Mouse (Mus musculus): ENCODE data around the gene Aprt. TPM values are rescaled to one million over a fixed set of nuclear protein-coding genes. Genes with fewer than 3 reads are reported as not detected.

Aprt gene
- polyA plus RNA-seq, 1 experiment: 95.4 TPM

GRCm38 (mm10) chr8:122584981-122585380 lies 8.3 kb upstream of the Aprt start:
- TF ChIP-seq CTCF (IDR thresholded peaks at IDR 0.05; ENCODE audit: control insufficient read depth, insufficient read depth, low read length): no peak
- no peak for TF ChIP-seq POLR2A (IDR thresholded peaks at IDR 0.05; ENCODE audit: borderline replicate concordance, control insufficient read depth, low read depth, low read length)
- no peak overlapping the region for H3K4me3 ChIP-seq (replicated peaks; ENCODE audit: control insufficient read depth, low read depth, low read length)
- no peak overlapping the region for H3K27ac ChIP-seq (ENCODE audit: control insufficient read depth, insufficient read depth, low read depth, low read length, poor library complexity)
- no peaks in the 10 kb centered on the region; the same call in 1 of the 2 replicates for H3K4me1 ChIP-seq (ENCODE audit: control insufficient read depth, insufficient read depth, low read length)
- 84% methylated on average over 9 of the region's 9 CpGs for WGBS

GRCm38 (mm10) chr8:122580926-122581325 lies 4.2 kb upstream of the Aprt start:
- H3K27ac ChIP-seq (ENCODE audit: control insufficient read depth, insufficient read depth, low read depth, low read length, poor library complexity): no peak overlapping the region
- TF ChIP-seq POLR2A (IDR thresholded peaks at IDR 0.05; ENCODE audit: borderline replicate concordance, control insufficient read depth, low read depth, low read length) (no peak), CTCF (IDR thresholded peaks at IDR 0.05; ENCODE audit: control insufficient read depth, insufficient read depth, low read length) (no peak)
- H3K4me1 ChIP-seq (ENCODE audit: control insufficient read depth, insufficient read depth, low read length): no peaks in the 10 kb centered on the region; the same call in 1 of the 2 replicates
- H3K4me3 ChIP-seq (replicated peaks; ENCODE audit: control insufficient read depth, low read depth, low read length): no peak overlapping the region
- 89% methylated on average over 15 of the region's 15 CpGs for WGBS

- H3K4me3 ChIP-seq (replicated peaks; ENCODE audit: control insufficient read depth, low read depth, low read length): no peak overlapping the region
- no peaks in the 10 kb centered on the region; the same call in 1 of the 2 replicates for H3K4me1 ChIP-seq (ENCODE audit: control insufficient read depth, insufficient read depth, low read length)
- 82% methylated on average over 7 of the region's 7 CpGs for WGBS
- TF ChIP-seq CTCF (IDR thresholded peaks at IDR 0.05; ENCODE audit: control insufficient read depth, insufficient read depth, low read length): no peak
- TF ChIP-seq POLR2A (IDR thresholded peaks at IDR 0.05; ENCODE audit: borderline replicate concordance, control insufficient read depth, low read depth, low read length): no peak
- H3K27ac ChIP-seq (ENCODE audit: control insufficient read depth, insufficient read depth, low read depth, low read length, poor library complexity): no peak overlapping the region
These were observed 2.5 kb upstream of the Aprt start for GRCm38 (mm10) chr8:122579196-122579595.

GRCm38 (mm10) chr8:122577116-122577515 lies 407 bp upstream of the Aprt start:
- Histone ChIP-seq H3K4me1 (ENCODE audit: control insufficient read depth, insufficient read depth, low read length) (no peaks in the 10 kb centered on the region; the same call in 1 of the 2 replicates), H3K27ac (ENCODE audit: control insufficient read depth, insufficient read depth, low read depth, low read length, poor library complexity) (no peak overlapping the region)

GRCm38 (mm10) chr8:122575735-122576647 lies 718 bp downstream of the Aprt start:
- Histone ChIP-seq H3K4me1 (ENCODE audit: control insufficient read depth, insufficient read depth, low read length) (no peaks in the 10 kb centered on the region; the same call in 1 of the 2 replicates), H3K4me3 (replicated peaks; ENCODE audit: control insufficient read depth, low read depth, low read length) (peak overlapping the region; percentile 71), H3K27ac (ENCODE audit: control insufficient read depth, insufficient read depth, low read depth, low read length, poor library complexity) (peak overlapping the region; percentile 67)
- TF ChIP-seq POLR2A (IDR thresholded peaks at IDR 0.05; ENCODE audit: borderline replicate concordance, control insufficient read depth, low read depth, low read length) (no peak), CTCF (IDR thresholded peaks at IDR 0.05; ENCODE audit: control insufficient read depth, insufficient read depth, low read length) (no peak)
- 6% methylated on average over 21 of the region's 21 CpGs for WGBS

More at GRCm38 (mm10) chr8:122577116-122577515, 407 bp upstream of the Aprt start:
- WGBS: 62% methylated on average over 10 of the region's 10 CpGs
- TF ChIP-seq CTCF (IDR thresholded peaks at IDR 0.05; ENCODE audit: control insufficient read depth, insufficient read depth, low read length): no peak
- TF ChIP-seq POLR2A (IDR thresholded peaks at IDR 0.05; ENCODE audit: borderline replicate concordance, control insufficient read depth, low read depth, low read length): no peak
- no peak overlapping the region for H3K4me3 ChIP-seq (replicated peaks; ENCODE audit: control insufficient read depth, low read depth, low read length)

GRCm38 (mm10) chr8:122575286-122575685 lies 1.4 kb downstream of the Aprt start:
- H3K27ac ChIP-seq (ENCODE audit: control insufficient read depth, insufficient read depth, low read depth, low read length, poor library complexity): peak overlapping the region; percentile 67
- TF ChIP-seq POLR2A (IDR thresholded peaks at IDR 0.05; ENCODE audit: borderline replicate concordance, control insufficient read depth, low read depth, low read length) (no peak), CTCF (IDR thresholded peaks at IDR 0.05; ENCODE audit: control insufficient read depth, insufficient read depth, low read length) (no peak)
- H3K4me1 ChIP-seq (ENCODE audit: control insufficient read depth, insufficient read depth, low read length): no peaks in the 10 kb centered on the region; the same call in 1 of the 2 replicates
- WGBS: 42% methylated on average over 8 of the region's 8 CpGs
- H3K4me3 ChIP-seq (replicated peaks; ENCODE audit: control insufficient read depth, low read depth, low read length): peak overlapping the region; percentile 71

- Histone ChIP-seq H3K4me3 (replicated peaks; ENCODE audit: control insufficient read depth, low read depth, low read length) (peak overlapping the region; percentile 29), H3K4me1 (ENCODE audit: control insufficient read depth, insufficient read depth, low read length) (no peaks in the 10 kb centered on the region; the same call in 1 of the 2 replicates), H3K27ac (ENCODE audit: control insufficient read depth, insufficient read depth, low read depth, low read length, poor library complexity) (peak overlapping the region; percentile 67)
- no peak for TF ChIP-seq CTCF (IDR thresholded peaks at IDR 0.05; ENCODE audit: control insufficient read depth, insufficient read depth, low read length)
- TF ChIP-seq POLR2A (IDR thresholded peaks at IDR 0.05; ENCODE audit: borderline replicate concordance, control insufficient read depth, low read depth, low read length): no peak
- 71% methylated on average over 10 of the region's 10 CpGs for WGBS
These were observed 1.9 kb downstream of the Aprt start for GRCm38 (mm10) chr8:122574667-122575251.

GRCm38 (mm10) chr8:122574264-122574663 lies 2.4 kb downstream of the Aprt start:
- 61% methylated on average over 3 of the region's 3 CpGs for WGBS
- H3K4me3 ChIP-seq (replicated peaks; ENCODE audit: control insufficient read depth, low read depth, low read length): no peak overlapping the region
- no peak overlapping the region for H3K27ac ChIP-seq (ENCODE audit: control insufficient read depth, insufficient read depth, low read depth, low read length, poor library complexity)
- no peaks in the 10 kb centered on the region; the same call in 1 of the 2 replicates for H3K4me1 ChIP-seq (ENCODE audit: control insufficient read depth, insufficient read depth, low read length)
- TF ChIP-seq POLR2A (IDR thresholded peaks at IDR 0.05; ENCODE audit: borderline replicate concordance, control insufficient read depth, low read depth, low read length) (no peak), CTCF (IDR thresholded peaks at IDR 0.05; ENCODE audit: control insufficient read depth, insufficient read depth, low read length) (no peak)
